Mouse (Mus musculus) stomach, embryonic 15.5 days (tissue): ENCODE data around the gene Fam186a. TPM values are rescaled to one million over a fixed set of nuclear protein-coding genes. Genes with fewer than 3 reads are reported as not detected.
"Not testable (repeated sequence)": the region's sequence is repeated elsewhere in the genome, so short reads cannot be mapped to it uniquely, and the experiment has no call there.

Source experiments
- ATAC-seq: fragments of 200-750 bp; cut with Nextera tagmentation; 2 replicates; pipeline ENCODE4 v1.8.0; 2017; ENCODE audit warnings: low read depth, moderate number of reproducible peaks, moderate TSS enrichment; ENCODE audit not compliant: insufficient read depth, low FRiP score
- H3K27ac ChIP-seq: fragments of 300-500 bp; sonication (generic); 2 replicates; pipeline ENCODE4 v1.5.1; 2015; ENCODE audit warnings: mild to moderate bottlenecking, inconsistent platforms
- H3K27me3 ChIP-seq: fragments of 300-500 bp; sonication (generic); replicated peaks from 2 replicates; pipeline ENCODE4 v1.6.1; 2015; ENCODE audit warnings: inconsistent platforms
- H3K36me3 ChIP-seq: fragments of 300-500 bp; sonication (generic); 2 replicates; pipeline ENCODE4 v1.6.1; 2015; ENCODE audit warnings: inconsistent platforms
- H3K4me1 ChIP-seq: fragments of 300-500 bp; sonication (generic); 2 replicates; pipeline ENCODE4 v1.6.1; 2015; ENCODE audit warnings: inconsistent platforms
- H3K4me2 ChIP-seq: fragments of 300-500 bp; sonication (generic); 2 replicates; pipeline ENCODE4 v1.6.1; 2015; ENCODE audit warnings: mild to moderate bottlenecking, inconsistent platforms
- H3K4me3 ChIP-seq: fragments of 300-500 bp; sonication (generic); replicated peaks from 2 replicates; pipeline ENCODE4 v1.5.1; 2015; ENCODE audit warnings: inconsistent platforms
- H3K9ac ChIP-seq: fragments of 300-500 bp; sonication (generic); 2 replicates; pipeline ENCODE4 v1.6.1; 2015; ENCODE audit warnings: inconsistent platforms
- H3K9me3 ChIP-seq: fragments of 300-500 bp; sonication (generic); 2 replicates; pipeline ENCODE4 v1.6.1; 2016; ENCODE audit warnings: inconsistent platforms
- WGBS: fragments of 180-500 bp; shearing (Covaris S2); methylation state at CpG from one replicate; pipeline ENCODE4 v1.1.7; 2015; 5-methylcytosine and 5-hydroxymethylcytosine counted together
- polyA plus RNA-seq: library from polyadenylated mRNA; unstranded; fragments of >200 nt; fragmentation: Nextera tagmentation; extraction: Ambion mirVana; gene quantifications from 2 replicates; pipeline ENCODE4 v1.2.1, GENCODE M21; 2015

Fam186a gene
- polyA plus RNA-seq, 1 experiment from 2014 or later: not detected

GRCm38 (mm10) chr15:99890412-99891236, 76.2 kb downstream of the Fam186a start:
- Histone ChIP-seq H3K4me2 (peak overlapping the region; percentile 49), H3K27me3 (no peaks in the 10 kb centered on the region), H3K36me3 (no peaks in the 10 kb centered on the region), H3K9me3 (no peaks in the 10 kb centered on the region), H3K4me1 (peaks cover 4% of the 10 kb centered on the region; the same call in 1 of the 2 replicates), H3K9ac (no peak overlapping the region), H3K4me3 (peak overlapping the region; percentile 19), H3K27ac (peak overlapping the region; percentile 90)
- ATAC-seq: peak; percentile 91
- WGBS: 36% methylated on average over 19 of the region's 19 CpGs

- Histone ChIP-seq H3K9ac (no peak overlapping the region), H3K4me3 (no peak overlapping the region), H3K27me3 (no peaks in the 10 kb centered on the region), H3K27ac (0 out of 2 replicates have a peak overlapping the region, but pooled peaks have one; percentile 48), H3K9me3 (no peaks in the 10 kb centered on the region), H3K4me1 (peaks cover 4% of the 10 kb centered on the region; the same call in 1 of the 2 replicates), H3K36me3 (no peaks in the 10 kb centered on the region), H3K4me2 (peak overlapping the region; percentile 49; the same call in 1 of the 2 replicates)
- WGBS: 29% methylated on average over 8 of the region's 8 CpGs
- ATAC-seq: no peak
Measured at GRCm38 (mm10) chr15:99889275-99889874, 77.5 kb downstream of the Fam186a start.

GRCm38 (mm10) chr15:99887130-99887529, 79.7 kb downstream of the Fam186a start:
- H3K4me1 ChIP-seq, H3K9ac ChIP-seq, H3K4me2 ChIP-seq, ATAC-seq, H3K27me3 ChIP-seq, H3K9me3 ChIP-seq, H3K36me3 ChIP-seq, H3K4me3 ChIP-seq, H3K27ac ChIP-seq: not testable (repeated sequence)
- 98% methylated on average over 2 of the region's 2 CpGs for WGBS

- Histone ChIP-seq H3K9ac (no peak overlapping the region), H3K4me3 (no peak overlapping the region), H3K27me3 (no peaks in the 10 kb centered on the region), H3K4me2 (no peak overlapping the region), H3K27ac (no peak overlapping the region), H3K4me1 (no peaks in the 10 kb centered on the region), H3K9me3 (no peaks in the 10 kb centered on the region), H3K36me3 (no peaks in the 10 kb centered on the region)
- ATAC-seq: no peak
- WGBS: 61% methylated on average over 12 of the region's 12 CpGs
Measured at GRCm38 (mm10) chr15:99884038-99884437, 82.8 kb downstream of the Fam186a start.

- 89% methylated on average over 5 of the region's 5 CpGs for WGBS
- Histone ChIP-seq H3K9me3 (no peaks in the 10 kb centered on the region), H3K36me3 (no peaks in the 10 kb centered on the region), H3K27me3 (no peaks in the 10 kb centered on the region), H3K4me1 (no peaks in the 10 kb centered on the region), H3K9ac (no peak overlapping the region), H3K27ac (no peak overlapping the region), H3K4me2 (no peak overlapping the region), H3K4me3 (no peak overlapping the region)
- no peak for ATAC-seq
Measured at GRCm38 (mm10) chr15:99878541-99878940, 88.3 kb downstream of the Fam186a start.

- under 1% methylated on average over 38 of the region's 38 CpGs for WGBS
- peak within 1 kb of the TSS; percentile 77 for H3K4me3 ChIP-seq
- H3K4me1 ChIP-seq: no peaks in the 10 kb centered on the region
- H3K9me3 ChIP-seq: no peaks in the 10 kb centered on the region
- ATAC-seq: peak; percentile 95
- peak within 1 kb of the TSS; percentile 93 for H3K4me2 ChIP-seq
- peak within 1 kb of the TSS; percentile 79 for H3K27ac ChIP-seq
- H3K9ac ChIP-seq: peak within 1 kb of the TSS; percentile 66
- no peaks in the 10 kb centered on the region for H3K36me3 ChIP-seq
- no peaks in the 10 kb centered on the region for H3K27me3 ChIP-seq
Measured at GRCm38 (mm10) chr15:99875334-99875869, 91.5 kb downstream of the Fam186a start, which contains the start of gene Lima1. TSS of gene Lima1 (minus strand) at chr15:99875456.

GRCm38 (mm10) chr15:99874612-99875333, 92.1 kb downstream of the Fam186a start:
- no peaks in the 10 kb centered on the region for H3K4me1 ChIP-seq
- peak; percentile 61; the same call in 1 of the 2 replicates for ATAC-seq
- H3K4me2 ChIP-seq: peak overlapping the region; percentile 93
- H3K27ac ChIP-seq: peak overlapping the region; percentile 79
- H3K36me3 ChIP-seq: no peaks in the 10 kb centered on the region
- peak overlapping the region; percentile 66 for H3K9ac ChIP-seq
- H3K4me3 ChIP-seq: peak overlapping the region; percentile 77
- H3K9me3 ChIP-seq: no peaks in the 10 kb centered on the region
- WGBS: 4% methylated on average over 30 of the region's 30 CpGs
- no peaks in the 10 kb centered on the region for H3K27me3 ChIP-seq

GRCm38 (mm10) chr15:99872543-99872942, 94.3 kb downstream of the Fam186a start:
- ATAC-seq: no peak
- no peak overlapping the region for H3K4me3 ChIP-seq
- H3K4me2 ChIP-seq: 0 out of 2 replicates have a peak overlapping the region, but pooled peaks have one; percentile 12
- no peaks in the 10 kb centered on the region for H3K27me3 ChIP-seq
- H3K36me3 ChIP-seq: no peaks in the 10 kb centered on the region
- H3K4me1 ChIP-seq: no peaks in the 10 kb centered on the region
- peak overlapping the region; percentile 35; the same call in 1 of the 2 replicates for H3K27ac ChIP-seq
- WGBS: 84% methylated on average over 3 of the region's 3 CpGs
- H3K9me3 ChIP-seq: no peaks in the 10 kb centered on the region
- no peak overlapping the region for H3K9ac ChIP-seq

Other genes with a start within 250 kb of the Fam186a start
- 4.8 and 5.3 TPM in 2 replicates for gene Gpd1, start 249.5 kb downstream of the Fam186a start, polyA plus RNA-seq
- 156 and 220 TPM in 2 replicates for gene Cox14, start 241.4 kb downstream of the Fam186a start, polyA plus RNA-seq
- gene Cers5, start 194.2 kb downstream of the Fam186a start, polyA plus RNA-seq: 56.1 and 57.3 TPM in 2 replicates
- gene Lima1, start 91.6 kb downstream of the Fam186a start, polyA plus RNA-seq: 71.2 and 78.3 TPM in 2 replicates
- 34.2 and 39.3 TPM in 2 replicates for gene Larp4, start 3.0 kb upstream of the Fam186a start, polyA plus RNA-seq
- gene Dip2b, start 71.6 kb upstream of the Fam186a start, polyA plus RNA-seq: 9.8 and 10.6 TPM in 2 replicates